Mouse (Mus musculus): ENCODE measurements around the gene Tmprss2. TPM values are rescaled to one million over a fixed set of nuclear protein-coding genes. Genes with fewer than 3 reads are reported as not detected.

Gene Tmprss2
- polyA plus RNA-seq, 1 experiment from 2014 or later, result 59.1 TPM

DNA sequence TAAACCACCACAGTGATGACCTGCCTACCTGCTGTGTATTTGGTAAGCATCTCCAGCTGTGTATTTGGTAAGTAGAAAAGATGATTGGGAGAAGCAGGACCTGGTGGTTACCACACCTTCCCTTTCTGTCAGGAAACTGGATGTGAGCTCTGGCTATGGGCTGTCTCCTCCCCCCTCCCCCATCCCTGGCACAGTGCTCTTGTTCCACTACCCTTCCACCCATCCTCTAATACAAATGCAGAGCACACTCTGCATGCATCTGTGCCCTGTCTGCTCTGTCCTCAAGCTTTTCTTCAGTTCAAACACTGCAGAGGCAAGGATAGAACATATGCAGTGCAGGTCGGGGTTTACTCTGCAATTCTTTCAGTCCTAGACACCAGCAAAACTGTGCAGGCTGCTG, 76.5 kb downstream of the Tmprss2 start:
- Histone ChIP-seq H3K36me3 (ENCODE audit: control insufficient read depth, insufficient read depth, low read length) (no peaks in the 10 kb centered on the region; the same call in 1 of the 2 replicates), H3K9ac (ENCODE audit: low read length) (peak overlapping the region; percentile 19), H3K9me3 (ENCODE audit: control insufficient read depth, low read length) (no peaks in the 10 kb centered on the region), H3K4me1 (replicated peaks; ENCODE audit: control insufficient read depth, insufficient read depth) (0 out of 2 replicates have a peak, but pooled peaks cover 6% of the 10 kb centered on the region), H3K4me2 (replicated peaks; ENCODE audit: low read depth) (peak overlapping the region; percentile 53), H3K4me3 (ENCODE audit: low read depth, low read length) (peak overlapping the region; percentile 17; the same call in 1 of the 2 replicates), H3K27me3 (ENCODE audit: control insufficient read depth, insufficient read depth, low read length) (no peaks in the 10 kb centered on the region), H3K27ac (replicated peaks) (peak overlapping the region; percentile 96)
- TF ChIP-seq CTCF (IDR thresholded peaks at IDR 0.05; ENCODE audit: low read depth) (no peak), EP300 (optimal IDR thresholded peaks at IDR 0.05) (no peak)
- DNase-seq (ENCODE audit: low spot score) (no peak), ATAC-seq (ENCODE audit: low FRiP score, low TSS enrichment) (no peak; the same call in 1 of the 2 replicates)
- 20% methylated on average over 1 of the region's 1 CpGs for WGBS

DNA sequence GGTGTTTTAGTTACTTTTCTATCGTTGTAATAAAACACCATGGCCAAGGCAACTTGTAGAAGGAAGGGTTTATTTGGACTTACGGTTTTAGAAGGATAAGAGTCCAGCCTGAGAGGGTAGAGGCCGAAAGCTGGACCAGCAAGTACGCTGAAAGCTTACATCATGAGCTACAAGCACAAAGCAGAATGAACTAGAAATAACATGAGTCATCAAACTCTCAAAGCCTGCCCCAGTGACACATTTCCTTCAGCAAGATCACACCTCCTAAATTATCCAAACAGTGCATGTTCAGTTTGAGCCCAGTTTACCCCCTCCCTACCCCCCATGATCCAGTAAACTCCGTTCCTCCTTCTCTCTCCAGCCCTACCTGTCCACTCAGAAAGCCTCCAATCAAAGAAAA, 77.2 kb downstream of the Tmprss2 start:
- no peak overlapping the region for H3K4me3 ChIP-seq (ENCODE audit: low read depth, low read length)
- no peaks in the 10 kb centered on the region; the same call in 1 of the 2 replicates for H3K36me3 ChIP-seq (ENCODE audit: control insufficient read depth, insufficient read depth, low read length)
- no peak for ATAC-seq (ENCODE audit: low FRiP score, low TSS enrichment)
- H3K9me3 ChIP-seq (ENCODE audit: control insufficient read depth, low read length), result no peaks in the 10 kb centered on the region
- no peak overlapping the region for H3K9ac ChIP-seq (ENCODE audit: low read length)
- DNase-seq (ENCODE audit: low spot score), result no peak
- WGBS, result 68% methylated on average over 5 of the region's 5 CpGs
- no peaks in the 10 kb centered on the region for H3K27me3 ChIP-seq (ENCODE audit: control insufficient read depth, insufficient read depth, low read length)
- 0 out of 2 replicates have a peak, but pooled peaks cover 6% of the 10 kb centered on the region for H3K4me1 ChIP-seq (replicated peaks; ENCODE audit: control insufficient read depth, insufficient read depth)
- no peak overlapping the region for H3K27ac ChIP-seq (replicated peaks)
- no peak for TF ChIP-seq EP300 (optimal IDR thresholded peaks at IDR 0.05)
- no peak for TF ChIP-seq CTCF (IDR thresholded peaks at IDR 0.05; ENCODE audit: low read depth)
- H3K4me2 ChIP-seq (replicated peaks; ENCODE audit: low read depth), result no peak overlapping the region

GRCm38 (mm10) chr16:97533126-97533525, 77.9 kb downstream of the Tmprss2 start:
- H3K27ac ChIP-seq (replicated peaks), result no peak overlapping the region
- H3K36me3 ChIP-seq (ENCODE audit: control insufficient read depth, insufficient read depth, low read length), result no peaks in the 10 kb centered on the region
- TF ChIP-seq CTCF (IDR thresholded peaks at IDR 0.05; ENCODE audit: low read depth), result no peak
- TF ChIP-seq EP300 (optimal IDR thresholded peaks at IDR 0.05), result no peak
- ATAC-seq (ENCODE audit: low FRiP score, low TSS enrichment) (no peak), DNase-seq (ENCODE audit: low spot score) (no peak)
- 0 out of 2 replicates have a peak, but pooled peaks cover 6% of the 10 kb centered on the region for H3K4me1 ChIP-seq (replicated peaks; ENCODE audit: control insufficient read depth, insufficient read depth)
- H3K4me3 ChIP-seq (ENCODE audit: low read depth, low read length), result no peak overlapping the region
- H3K9ac ChIP-seq (ENCODE audit: low read length), result no peak overlapping the region
- H3K9me3 ChIP-seq (ENCODE audit: control insufficient read depth, low read length), result no peaks in the 10 kb centered on the region
- no peak overlapping the region for H3K4me2 ChIP-seq (replicated peaks; ENCODE audit: low read depth)
- H3K27me3 ChIP-seq (ENCODE audit: control insufficient read depth, insufficient read depth, low read length), result no peaks in the 10 kb centered on the region
- 81% methylated on average over 1 of the region's 1 CpGs for WGBS

GRCm38 (mm10) chr16:97529241-97529640, 81.8 kb downstream of the Tmprss2 start:
- H3K4me2 ChIP-seq (replicated peaks; ENCODE audit: low read depth), result no peak overlapping the region
- H3K36me3 ChIP-seq (ENCODE audit: control insufficient read depth, insufficient read depth, low read length), result no peaks in the 10 kb centered on the region
- TF ChIP-seq CTCF (IDR thresholded peaks at IDR 0.05; ENCODE audit: low read depth) (no peak), EP300 (optimal IDR thresholded peaks at IDR 0.05) (no peak)
- H3K9ac ChIP-seq (ENCODE audit: low read length), result no peak overlapping the region
- H3K27me3 ChIP-seq (ENCODE audit: control insufficient read depth, insufficient read depth, low read length), result no peaks in the 10 kb centered on the region
- no peak for ATAC-seq (ENCODE audit: low FRiP score, low TSS enrichment)
- H3K27ac ChIP-seq (replicated peaks), result no peak overlapping the region
- peak; percentile 20 for DNase-seq (ENCODE audit: low spot score)
- no peaks in the 10 kb centered on the region for H3K9me3 ChIP-seq (ENCODE audit: control insufficient read depth, low read length)
- 58% methylated on average over 2 of the region's 2 CpGs for WGBS
- H3K4me1 ChIP-seq (replicated peaks; ENCODE audit: control insufficient read depth, insufficient read depth), result no peaks in the 10 kb centered on the region
- H3K4me3 ChIP-seq (ENCODE audit: low read depth, low read length), result no peak overlapping the region

DNA sequence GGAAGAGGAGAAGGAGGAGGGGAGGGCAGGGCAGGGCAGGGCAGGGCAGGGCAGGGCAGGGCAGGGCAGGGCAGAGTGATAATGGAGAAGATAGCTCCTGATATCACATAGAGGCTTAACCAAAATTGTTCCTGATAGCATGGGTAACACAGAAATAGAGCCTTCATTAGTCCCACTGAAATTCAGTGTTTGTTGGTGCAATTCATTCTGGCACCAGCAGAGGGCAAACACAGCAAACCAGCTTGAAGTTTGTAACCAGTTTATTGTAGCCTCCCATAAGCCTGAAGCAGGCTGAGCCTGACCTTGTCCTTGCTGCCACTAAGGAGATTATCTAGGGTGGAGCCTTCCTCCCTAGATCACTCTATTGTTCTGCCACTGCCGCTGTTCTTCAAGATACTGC, 88.0 kb downstream of the Tmprss2 start:
- ATAC-seq (ENCODE audit: low FRiP score, low TSS enrichment), result peak; percentile 55
- Histone ChIP-seq H3K27me3 (ENCODE audit: control insufficient read depth, insufficient read depth, low read length) (no peaks in the 10 kb centered on the region), H3K36me3 (ENCODE audit: control insufficient read depth, insufficient read depth, low read length) (no peaks in the 10 kb centered on the region), H3K4me2 (replicated peaks; ENCODE audit: low read depth) (no peak overlapping the region), H3K4me1 (replicated peaks; ENCODE audit: control insufficient read depth, insufficient read depth) (no peaks in the 10 kb centered on the region), H3K9me3 (ENCODE audit: control insufficient read depth, low read length) (no peaks in the 10 kb centered on the region), H3K27ac (replicated peaks) (no peak overlapping the region), H3K4me3 (ENCODE audit: low read depth, low read length) (no peak overlapping the region), H3K9ac (ENCODE audit: low read length) (no peak overlapping the region)
- TF ChIP-seq EP300 (optimal IDR thresholded peaks at IDR 0.05) (no peak), CTCF (IDR thresholded peaks at IDR 0.05; ENCODE audit: low read depth) (peak; percentile 88)
- 12% methylated on average over 1 of the region's 1 CpGs for WGBS
- peak; percentile 80 for DNase-seq (ENCODE audit: low spot score)

DNA sequence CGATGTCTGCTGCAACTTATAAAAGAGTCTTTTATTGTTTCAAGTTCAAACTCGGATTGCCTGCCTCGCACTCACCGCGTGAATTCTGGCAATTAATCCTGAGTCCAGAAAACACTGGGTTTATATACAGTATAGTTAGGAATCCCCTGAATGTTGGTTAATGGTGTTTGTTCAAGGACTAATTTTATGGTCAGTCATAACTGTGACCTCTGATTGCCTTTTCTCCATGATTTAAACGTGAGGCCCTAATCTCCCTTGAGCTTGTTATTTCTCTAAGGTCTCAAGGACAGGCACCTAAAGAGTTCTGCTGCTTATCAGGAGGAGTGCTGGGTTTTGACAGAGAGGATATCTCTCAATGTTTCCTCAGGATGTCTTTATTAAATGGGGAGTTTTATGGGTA, 89.0 kb downstream of the Tmprss2 start:
- Histone ChIP-seq H3K36me3 (ENCODE audit: control insufficient read depth, insufficient read depth, low read length) (no peaks in the 10 kb centered on the region), H3K9ac (ENCODE audit: low read length) (no peak overlapping the region), H3K9me3 (ENCODE audit: control insufficient read depth, low read length) (no peaks in the 10 kb centered on the region), H3K27ac (replicated peaks) (no peak overlapping the region), H3K4me3 (ENCODE audit: low read depth, low read length) (no peak overlapping the region), H3K4me1 (replicated peaks; ENCODE audit: control insufficient read depth, insufficient read depth) (no peaks in the 10 kb centered on the region), H3K4me2 (replicated peaks; ENCODE audit: low read depth) (no peak overlapping the region), H3K27me3 (ENCODE audit: control insufficient read depth, insufficient read depth, low read length) (no peaks in the 10 kb centered on the region)
- no peak for TF ChIP-seq CTCF (IDR thresholded peaks at IDR 0.05; ENCODE audit: low read depth)
- no peak for TF ChIP-seq EP300 (optimal IDR thresholded peaks at IDR 0.05)
- no peak for ATAC-seq (ENCODE audit: low FRiP score, low TSS enrichment)
- WGBS, result 61% methylated on average over 6 of the region's 6 CpGs
- no peak for DNase-seq (ENCODE audit: low spot score)

All from stomach, postnatal 0 days (tissue).